ENCODE assay signal across 8 mouse cellular contexts in genomic region chr14:11160806-11161450, GRCm38 (mm10). TPM values are rescaled to one million over a fixed set of nuclear protein-coding genes. Genes with fewer than 3 reads are reported as not detected.
DNase-seq lines count a peak whose midpoint lies in the region; ATAC-seq and TF ChIP-seq lines count a peak whose summit lies in the region.

No protein-coding gene starts in this region.

- no peak for TF ChIP-seq POLR2A in liver, adult 2 months (IDR thresholded peaks at IDR 0.05; ENCODE audit: extremely low read depth, insufficient read depth, low read length)

- peak; percentile 89 for ATAC-seq in forebrain, embryonic 11.5 days (replicated peaks; ENCODE audit: low FRiP score)
- peak; percentile 76 for ATAC-seq in heart, embryonic 15.5 days (replicated peaks; ENCODE audit: insufficient number of reproducible peaks, insufficient read depth, low FRiP score, low read depth)
- peak; percentile 80 for ATAC-seq in stomach, embryonic 14.5 days (ENCODE audit: insufficient number of reproducible peaks, insufficient read depth, low FRiP score, low read depth)

- no peaks in the 10 kb centered on the region for H3K79me2 ChIP-seq in liver, adult 2 months (ENCODE audit: control insufficient read depth, insufficient read depth, low read length)

- peak overlapping the region; percentile 86 for H3K4me3 ChIP-seq in brown adipose tissue, adult 24 weeks (ENCODE audit: insufficient read depth, low read depth, low read length)
- H3K4me3 ChIP-seq in forebrain, embryonic 11.5 days (ENCODE audit: low read depth, low read length): peak overlapping the region; percentile 57
- peak overlapping the region; percentile 73 for H3K4me3 ChIP-seq in heart, embryonic 15.5 days
- H3K4me3 ChIP-seq in liver, adult 2 months (ENCODE audit: insufficient read depth, low read depth, low read length): peak overlapping the region; percentile 62
- peak overlapping the region; percentile 61 for H3K4me3 ChIP-seq in stomach, embryonic 14.5 days (ENCODE audit: low read depth, low read length)

- H3K36me3 ChIP-seq in forebrain, embryonic 11.5 days (ENCODE audit: control insufficient read depth, insufficient read depth, low read length): no peaks in the 10 kb centered on the region
- no peaks in the 10 kb centered on the region for H3K36me3 ChIP-seq in heart, embryonic 15.5 days
- no peaks in the 10 kb centered on the region for H3K36me3 ChIP-seq in liver, adult 2 months (ENCODE audit: control insufficient read depth, insufficient read depth, low read length)
- no peaks in the 10 kb centered on the region for H3K36me3 ChIP-seq in stomach, embryonic 14.5 days (ENCODE audit: control insufficient read depth, insufficient read depth, low read length)

- no peaks in the 10 kb centered on the region for H3K27me3 ChIP-seq in forebrain, embryonic 11.5 days (ENCODE audit: control insufficient read depth, insufficient read depth, low read length)
- no peaks in the 10 kb centered on the region for H3K27me3 ChIP-seq in heart, embryonic 15.5 days
- H3K27me3 ChIP-seq in liver, adult 2 months (ENCODE audit: control insufficient read depth, insufficient read depth, low read length): no peaks in the 10 kb centered on the region
- H3K27me3 ChIP-seq in stomach, embryonic 14.5 days (ENCODE audit: control insufficient read depth, insufficient read depth, low read length): no peaks in the 10 kb centered on the region

- H3K9ac ChIP-seq in forebrain, embryonic 11.5 days (ENCODE audit: low read length): peak overlapping the region; percentile 55
- H3K9ac ChIP-seq in heart, embryonic 15.5 days: peak overlapping the region; percentile 75
- H3K9ac ChIP-seq in liver, adult 2 months (ENCODE audit: low read depth, low read length): peak overlapping the region; percentile 75
- peak overlapping the region; percentile 40; the same call in 1 of the 2 replicates for H3K9ac ChIP-seq in stomach, embryonic 14.5 days (replicated peaks; ENCODE audit: low read depth, low read length)

- peak overlapping the region; percentile 83 for H3K4me2 ChIP-seq in forebrain, embryonic 11.5 days (ENCODE audit: low read depth, low read length, severe bottlenecking)
- H3K4me2 ChIP-seq in heart, embryonic 15.5 days: peak overlapping the region; percentile 88
- H3K4me2 ChIP-seq in stomach, embryonic 14.5 days (replicated peaks; ENCODE audit: low read depth, low read length): peak overlapping the region; percentile 71

- H3K9me3 ChIP-seq in forebrain, embryonic 11.5 days (ENCODE audit: control insufficient read depth, low read length): no peaks in the 10 kb centered on the region
- no peaks in the 10 kb centered on the region for H3K9me3 ChIP-seq in heart, embryonic 15.5 days (replicated peaks)
- H3K9me3 ChIP-seq in stomach, embryonic 14.5 days (ENCODE audit: control insufficient read depth, low read depth, low read length): no peaks in the 10 kb centered on the region

- no peak for TF ChIP-seq CTCF in liver, adult 2 months (IDR thresholded peaks at IDR 0.05; ENCODE audit: low read depth, low read length)

- 8% methylated on average over 17 of the region's 17 CpGs for WGBS in forebrain, embryonic 11.5 days
- 7% methylated on average over 17 of the region's 17 CpGs for WGBS in heart, embryonic 15.5 days
- WGBS in liver, adult 2 months: 3% methylated on average over 17 of the region's 17 CpGs
- WGBS in stomach, embryonic 14.5 days: 6% methylated on average over 17 of the region's 17 CpGs

- H3K27ac ChIP-seq in brown adipose tissue, adult 24 weeks (replicated peaks; ENCODE audit: low read depth, low read length): peak overlapping the region; percentile 32
- no peak overlapping the region for H3K27ac ChIP-seq in forebrain, embryonic 11.5 days (ENCODE audit: low read depth, low read length)
- H3K27ac ChIP-seq in heart, embryonic 15.5 days: peak overlapping the region; percentile 66
- H3K27ac ChIP-seq in liver, adult 2 months (replicated peaks; ENCODE audit: insufficient read depth, low read depth, low read length): peak overlapping the region; percentile 94
- no peak overlapping the region; the same call in 1 of the 2 replicates for H3K27ac ChIP-seq in stomach, embryonic 14.5 days (ENCODE audit: low read length)

- peak; percentile 60 to 70 for DNase-seq in B cell, adult 2 months
- DNase-seq in forebrain, embryonic 11.5 days (ENCODE audit: low spot score): peak; percentile 79
- DNase-seq in kidney, postnatal 10 days: peak; percentile 83
- peak; percentile 100 for DNase-seq in liver, adult 2 months (ENCODE audit: extremely low read depth, low read depth, low spot score)
- DNase-seq in natural killer cell, adult 2 months (ENCODE audit: low spot score in 2 of 2): peak; percentile 47 to 51

- H3K4me1 ChIP-seq in brown adipose tissue, adult 24 weeks (ENCODE audit: control insufficient read depth, insufficient read depth, insufficient read length, low read length): no peaks in the 10 kb centered on the region
- no peaks in the 10 kb centered on the region for H3K4me1 ChIP-seq in forebrain, embryonic 11.5 days (replicated peaks; ENCODE audit: control insufficient read depth, insufficient read depth, low read length)
- H3K4me1 ChIP-seq in heart, embryonic 15.5 days (replicated peaks): peaks cover 2% of the 10 kb centered on the region
- H3K4me1 ChIP-seq in liver, adult 2 months (ENCODE audit: control insufficient read depth, insufficient read depth, low read length): peaks cover 6% of the 10 kb centered on the region
- H3K4me1 ChIP-seq in stomach, embryonic 14.5 days (ENCODE audit: control insufficient read depth, insufficient read depth, low read length): no peaks in the 10 kb centered on the region

RNA-seq across cellular contexts. Expression of gene Fhit, which starts 0.9 kb away (rescaled TPM):
- 6.7 and 10.4 TPM in 2 replicates for polyA plus RNA-seq in brown adipose tissue, adult 24 weeks (2012; ENCODE audit: insufficient read depth, insufficient read length, missing spikeins)
- polyA plus RNA-seq in forebrain, embryonic 11.5 days (2014; fragmentation: Nextera tagmentation; extraction: Ambion mirVana): 2.2 and 2.3 TPM in 2 replicates
- polyA plus RNA-seq in heart, embryonic 15.5 days (2015; fragmentation: Nextera tagmentation; extraction: Ambion mirVana): 4.1 and 4.3 TPM in 2 replicates
- total RNA-seq in liver, adult 2 months (2014; rRNA removed): 6.5 and 7.6 TPM in 2 replicates
- polyA plus RNA-seq in liver, adult 2 months (2012; rRNA removed): 5.3 and 7.8 TPM in 2 replicates
- 9.7 and 10.3 TPM in 2 replicates for polyA plus RNA-seq in stomach, embryonic 14.5 days (2014; fragmentation: Nextera tagmentation; extraction: Ambion mirVana)

Comparison
In these comparisons a context has a peak if more than half of its experiments do, and no peak if none do; other contexts are left out.
1. DNase-seq: peak in every context shown above with its lines; median percentile 100 in liver, adult 2 months; 83 in kidney, postnatal 10 days; 79 in forebrain, embryonic 11.5 days; 65 in B cell, adult 2 months; 49 in natural killer cell, adult 2 months.
2. H3K27ac ChIP-seq: peak in brown adipose tissue, adult 24 weeks (single experiment), heart, embryonic 15.5 days (single experiment) and liver, adult 2 months (single experiment); none in forebrain, embryonic 11.5 days (single experiment) and stomach, embryonic 14.5 days (single experiment).
3. Peak in every context shown above with its lines, with median percentiles within 50 percentile points of each other: H3K4me3 ChIP-seq, ATAC-seq, H3K4me2 ChIP-seq and H3K9ac ChIP-seq.